In genomic region chr3:105882105-105882504, GRCm38 (mm10) we compare ENCODE assay signal across 32 mouse cellular contexts. TPM values are rescaled to one million over a fixed set of nuclear protein-coding genes. Genes with fewer than 3 reads are reported as not detected.
"Had no signal": no experiment of that assay in that cellular context is flagged by ENCODE, and none has a peak within 500 bp of the region (broad histone marks: within the 10 kb centered on the region; RNA-seq: fewer than 3 reads in every experiment).

No protein-coding gene starts in this region.

- H3K4me3 ChIP-seq: embryonic facial prominence, embryonic 10.5 days; embryonic facial prominence, embryonic 12.5 days; embryonic facial prominence, embryonic 13.5 days; embryonic facial prominence, embryonic 15.5 days; erythroblast, embryonic 14.5 days; forebrain, embryonic 10.5 days; forebrain, embryonic 12.5 days; forebrain, embryonic 13.5 days; forebrain, embryonic 15.5 days; gastrocnemius, adult 2 months; heart, adult 2 months had no signal

- H3K27ac ChIP-seq: embryonic facial prominence, embryonic 10.5 days; embryonic facial prominence, embryonic 12.5 days; embryonic facial prominence, embryonic 13.5 days; embryonic facial prominence, embryonic 15.5 days; forebrain, embryonic 10.5 days; forebrain, embryonic 12.5 days; forebrain, embryonic 13.5 days; forebrain, embryonic 15.5 days; gastrocnemius, adult 2 months; heart, adult 2 months had no signal

- H3K36me3 ChIP-seq: embryonic facial prominence, embryonic 10.5 days; embryonic facial prominence, embryonic 12.5 days; embryonic facial prominence, embryonic 13.5 days; embryonic facial prominence, embryonic 15.5 days; forebrain, embryonic 10.5 days; forebrain, embryonic 12.5 days; forebrain, embryonic 15.5 days had no signal

- H3K4me1 ChIP-seq: embryonic facial prominence, embryonic 10.5 days; embryonic facial prominence, embryonic 12.5 days; embryonic facial prominence, embryonic 13.5 days; embryonic facial prominence, embryonic 15.5 days; forebrain, embryonic 10.5 days; forebrain, embryonic 12.5 days; forebrain, embryonic 13.5 days; forebrain, embryonic 15.5 days had no signal

- H3K27me3 ChIP-seq: embryonic facial prominence, embryonic 12.5 days; embryonic facial prominence, embryonic 13.5 days; embryonic facial prominence, embryonic 15.5 days; forebrain, embryonic 12.5 days; forebrain, embryonic 13.5 days; forebrain, embryonic 15.5 days had no signal

- H3K9me3 ChIP-seq: embryonic facial prominence, embryonic 10.5 days; embryonic facial prominence, embryonic 12.5 days; embryonic facial prominence, embryonic 13.5 days; embryonic facial prominence, embryonic 15.5 days; forebrain, embryonic 10.5 days; forebrain, embryonic 12.5 days; forebrain, embryonic 13.5 days; forebrain, embryonic 15.5 days had no signal

- H3K9ac ChIP-seq: embryonic facial prominence, embryonic 12.5 days; embryonic facial prominence, embryonic 13.5 days; embryonic facial prominence, embryonic 15.5 days; forebrain, embryonic 12.5 days; forebrain, embryonic 13.5 days; forebrain, embryonic 15.5 days; forebrain, postnatal 0 days had no signal

- H3K4me2 ChIP-seq: embryonic facial prominence, embryonic 12.5 days; embryonic facial prominence, embryonic 13.5 days; embryonic facial prominence, embryonic 15.5 days; forebrain, embryonic 12.5 days; forebrain, embryonic 13.5 days; forebrain, embryonic 15.5 days had no signal

- DNase-seq: cerebellum, adult 2 months; cerebellum, adult 8-10 months; cerebellum, adult 9-10 months; cerebellum, adult 9-11 months; cerebellum, postnatal 10 days; cerebellum, postnatal 14 days; cerebellum, postnatal 25 days; cerebellum, postnatal 36 days; embryo, embryonic 11 days; forebrain, postnatal 0 days; gastrocnemius, adult 2 months; gastrocnemius, postnatal 10 days; gastrocnemius, postnatal 14 days; gastrocnemius, postnatal 25 days; gastrocnemius, postnatal 36 days; heart, adult 2 months had no signal

- ATAC-seq: forebrain, embryonic 13.5 days; forebrain, embryonic 14.5 days; forebrain, embryonic 15.5 days; forebrain, embryonic 16.5 days; forebrain, postnatal 0 days had no signal

RNA-seq across cellular contexts. Expression of gene Tmigd3, which starts 11.4 kb away (rescaled TPM):
- total RNA-seq: common myeloid progenitor, adult 5-6 weeks; forebrain, postnatal 0 days; gastrocnemius, adult 18-20 months; gastrocnemius, adult 2 months; gastrocnemius, postnatal 14 days; gastrocnemius, postnatal 25 days; gastrocnemius, postnatal 36 days; gastrocnemius, postnatal 4 days had no signal
- polyA plus RNA-seq: embryonic facial prominence, embryonic 10.5 days; embryonic facial prominence, embryonic 11.5 days; embryonic facial prominence, embryonic 12.5 days; embryonic facial prominence, embryonic 13.5 days; erythroblast, embryonic 14.5 days; forebrain, embryonic 10.5 days; forebrain, embryonic 12.5 days; forebrain, embryonic 13.5 days; forebrain, embryonic 14.5 days; forebrain, embryonic 16.5 days; forebrain, postnatal 0 days; heart, adult 2 months had no signal

RNA-seq across cellular contexts. Expression of gene Adora3, which starts 11.4 kb away (rescaled TPM):
- total RNA-seq: gastrocnemius, adult 18-20 months; gastrocnemius, adult 2 months; gastrocnemius, postnatal 14 days; gastrocnemius, postnatal 36 days; heart, adult 2 months had no signal
- polyA plus RNA-seq: embryonic facial prominence, embryonic 10.5 days; embryonic facial prominence, embryonic 11.5 days; erythroblast, embryonic 14.5 days; forebrain, embryonic 11.5 days had no signal

RNA-seq across cellular contexts. Expression of gene I830077J02Rik, which starts 50.4 kb away (rescaled TPM):
- polyA plus RNA-seq: forebrain, embryonic 16.5 days had no signal
